ENCODE assay signal across 8 mouse cellular contexts in genomic region chr6:126481257-126481656, GRCm38 (mm10). TPM values are rescaled to one million over a fixed set of nuclear protein-coding genes. Genes with fewer than 3 reads are reported as not detected.
A peak's percentile ranks its signal among the peaks of the same experiment; 100 is the strongest.
DNase-seq lines count a peak whose midpoint lies in the region; ATAC-seq and TF ChIP-seq lines count a peak whose summit lies in the region.

No protein-coding gene starts in this region.

- H3K4me3 ChIP-seq in cerebellum, adult 2 months (replicated peaks; ENCODE audit: insufficient read depth, low read depth, low read length), result no peak overlapping the region
- H3K4me3 ChIP-seq in kidney, embryonic 16.5 days (ENCODE audit: low read length), result no peak overlapping the region
- H3K4me3 ChIP-seq in stomach, postnatal 0 days (ENCODE audit: low read depth, low read length), result no peak overlapping the region

- no peak overlapping the region for H3K9ac ChIP-seq in kidney, embryonic 16.5 days (replicated peaks; ENCODE audit: low read length)
- H3K9ac ChIP-seq in stomach, postnatal 0 days (ENCODE audit: low read length), result no peak overlapping the region

- TF ChIP-seq POLR2A in cerebellum, adult 2 months (IDR thresholded peaks at IDR 0.05; ENCODE audit: borderline replicate concordance, insufficient read depth, low read length), result no peak

- 0 out of 2 replicates have a peak, but pooled peaks have one; percentile 26 for ATAC-seq in kidney, embryonic 16.5 days (ENCODE audit: low FRiP score, low TSS enrichment)
- ATAC-seq in stomach, postnatal 0 days (ENCODE audit: low FRiP score, low TSS enrichment), result no peak

- 62% methylated on average over 6 of the region's 6 CpGs for WGBS in cerebellum, adult 2 months
- WGBS in kidney, embryonic 16.5 days, result 63% methylated on average over 6 of the region's 6 CpGs
- WGBS in stomach, postnatal 0 days, result 51% methylated on average over 6 of the region's 6 CpGs

- TF ChIP-seq EP300 in stomach, postnatal 0 days (optimal IDR thresholded peaks at IDR 0.05), result no peak

- TF ChIP-seq CTCF in cerebellum, adult 2 months (IDR thresholded peaks at IDR 0.05; ENCODE audit: borderline replicate concordance, insufficient read depth, low read depth, low read length), result peak; percentile 62; the same call in 1 of the 2 replicates
- TF ChIP-seq CTCF in stomach, postnatal 0 days (IDR thresholded peaks at IDR 0.05; ENCODE audit: low read depth), result peak; percentile 68

- no peaks in the 10 kb centered on the region for H3K36me3 ChIP-seq in kidney, embryonic 16.5 days (ENCODE audit: insufficient read depth, low read length)
- no peaks in the 10 kb centered on the region for H3K36me3 ChIP-seq in stomach, postnatal 0 days (ENCODE audit: control insufficient read depth, insufficient read depth, low read length)

- H3K27ac ChIP-seq in cerebellum, adult 2 months (ENCODE audit: insufficient read depth, low read length), result no peak overlapping the region
- H3K27ac ChIP-seq in kidney, embryonic 16.5 days (ENCODE audit: low read length), result no peak overlapping the region
- no peak overlapping the region for H3K27ac ChIP-seq in stomach, postnatal 0 days (replicated peaks)

- DNase-seq in cerebellum, adult 2 months, result peak; percentile 47 to 70
- DNase-seq in cerebellum, adult 11 months, result no peak
- no peak for DNase-seq in kidney, adult 9 months
- DNase-seq in urinary bladder, postnatal 14 days (ENCODE audit: low spot score), result peak; percentile 22
- DNase-seq in urinary bladder, adult 2 months (ENCODE audit: low spot score), result no peak
- no peak for DNase-seq in stomach, postnatal 0 days (ENCODE audit: low spot score)
- DNase-seq in adrenal gland, adult 18-20 months (ENCODE audit: low spot score in 2 of 2), result no peak

- H3K4me1 ChIP-seq in cerebellum, adult 2 months (ENCODE audit: control insufficient read depth, insufficient read depth, low read length), result peaks cover 28% of the 10 kb centered on the region
- peaks cover 11% of the 10 kb centered on the region for H3K4me1 ChIP-seq in kidney, embryonic 16.5 days (ENCODE audit: insufficient read depth, low read length)
- no peaks in the 10 kb centered on the region for H3K4me1 ChIP-seq in stomach, postnatal 0 days (replicated peaks; ENCODE audit: control insufficient read depth, insufficient read depth)

- H3K9me3 ChIP-seq in kidney, embryonic 16.5 days (ENCODE audit: low read length), result no peaks in the 10 kb centered on the region
- H3K9me3 ChIP-seq in stomach, postnatal 0 days (ENCODE audit: control insufficient read depth, low read length), result no peaks in the 10 kb centered on the region

- no peaks in the 10 kb centered on the region for H3K27me3 ChIP-seq in cerebellum, adult 2 months (ENCODE audit: control insufficient read depth, insufficient read depth, low read length)
- H3K27me3 ChIP-seq in kidney, embryonic 16.5 days (ENCODE audit: insufficient read depth, low read length), result no peaks in the 10 kb centered on the region
- H3K27me3 ChIP-seq in stomach, postnatal 0 days (ENCODE audit: control insufficient read depth, insufficient read depth, low read length), result no peaks in the 10 kb centered on the region

- no peak overlapping the region for H3K4me2 ChIP-seq in kidney, embryonic 16.5 days (replicated peaks; ENCODE audit: low read depth, low read length)
- H3K4me2 ChIP-seq in stomach, postnatal 0 days (replicated peaks; ENCODE audit: low read depth), result no peak overlapping the region

RNA-seq across cellular contexts. Expression of gene Kcna5, which starts 54.0 kb away (rescaled TPM):
- polyA plus RNA-seq in cerebellum, adult 2 months (2012; rRNA removed), result 0.80 and 1.0 TPM in 2 replicates
- 4.8 and 5.0 TPM in 2 replicates for polyA plus RNA-seq in kidney, embryonic 16.5 days (2015; fragmentation: Nextera tagmentation; extraction: Ambion mirVana)
- 0.62 and 0.78 TPM in 2 replicates for polyA plus RNA-seq in urinary bladder, adult 2 months (2012; rRNA removed)
- polyA plus RNA-seq in stomach, postnatal 0 days (2015; fragmentation: Nextera tagmentation; extraction: Ambion mirVana), result 3.2 and 3.5 TPM in 2 replicates
- total RNA-seq in adrenal gland, adult 18-20 months (2021), result 1 to 10 TPM; 2.4 to 4.0 TPM

Comparison
In these comparisons a context has a peak if more than half of its experiments do, and no peak if none do; other contexts are left out.
1. DNase-seq: peak in cerebellum, adult 2 months (2 of 2) and urinary bladder, postnatal 14 days (single experiment); none in cerebellum, adult 11 months (single experiment), kidney, adult 9 months (single experiment), urinary bladder, adult 2 months (single experiment), stomach, postnatal 0 days (single experiment) and adrenal gland, adult 18-20 months (0 of 2).